Mouse (Mus musculus) cerebellum, postnatal 14 days (tissue): Measurements from ENCODE around the gene Taf8.

Source experiments
- DNase-seq, 2 experiments: peaks; one replicate each; pipeline ENCODE4 v3.0.0; 2021; ENCODE audit warnings: mixed read lengths in 2 of 2

Gene Taf8

GRCm38 (mm10) chr17:47452886-47453285 is 49.2 kb downstream of the Taf8 start:
- no peak for DNase-seq

- no peak for DNase-seq
These were observed 51.1 kb downstream of the Taf8 start for GRCm38 (mm10) chr17:47450880-47451565.

GRCm38 (mm10) chr17:47450239-47450638 is 51.9 kb downstream of the Taf8 start:
- DNase-seq = no peak

GRCm38 (mm10) chr17:47449432-47449831 is 52.7 kb downstream of the Taf8 start:
- DNase-seq = no peak

- no peak for DNase-seq
These were observed 53.3 kb downstream of the Taf8 start for GRCm38 (mm10) chr17:47448523-47449372.

GRCm38 (mm10) chr17:47446561-47446960 is 55.5 kb downstream of the Taf8 start:
- DNase-seq = no peak

GRCm38 (mm10) chr17:47446025-47446424 is 56.1 kb downstream of the Taf8 start:
- DNase-seq = no peak

- DNase-seq = no peak
These were observed 56.6 kb downstream of the Taf8 start for GRCm38 (mm10) chr17:47445518-47445917.

GRCm38 (mm10) chr17:47444113-47444512 is 58.0 kb downstream of the Taf8 start:
- DNase-seq = no peak

- DNase-seq = no peak
These were observed 59.8 kb downstream of the Taf8 start for GRCm38 (mm10) chr17:47442271-47442670.

- no peak for DNase-seq
These were observed 60.6 kb downstream of the Taf8 start for GRCm38 (mm10) chr17:47441296-47442051.

- DNase-seq = peak; percentile 17
These were observed 61.7 kb downstream of the Taf8 start for GRCm38 (mm10) chr17:47440359-47440890.

- no peak for DNase-seq
These were observed 62.6 kb downstream of the Taf8 start for GRCm38 (mm10) chr17:47439396-47440028.

- DNase-seq = no peak
These were observed 63.5 kb downstream of the Taf8 start for GRCm38 (mm10) chr17:47438611-47439010.

GRCm38 (mm10) chr17:47436907-47437547 is 65.1 kb downstream of the Taf8 start, which contains the start of gene 1700001C19Rik:
Gene 1700001C19Rik, minus strand, starts transcription at chr17:47437376.
- no peak for DNase-seq

GRCm38 (mm10) chr17:47436156-47436906 is 65.8 kb downstream of the Taf8 start, which contains the start of gene AI661453:
Gene AI661453, plus strand, starts transcription at chr17:47436615.
- DNase-seq = peak; percentile 10 to 25
